Mouse (Mus musculus) retina, postnatal 1 day (tissue): ENCODE results near the gene Ltbp2.

Source experiments
- DNase-seq: peaks from one replicate; pipeline ENCODE4 v3.0.0-alpha.2; 2012

The Ltbp2 gene

DNA sequence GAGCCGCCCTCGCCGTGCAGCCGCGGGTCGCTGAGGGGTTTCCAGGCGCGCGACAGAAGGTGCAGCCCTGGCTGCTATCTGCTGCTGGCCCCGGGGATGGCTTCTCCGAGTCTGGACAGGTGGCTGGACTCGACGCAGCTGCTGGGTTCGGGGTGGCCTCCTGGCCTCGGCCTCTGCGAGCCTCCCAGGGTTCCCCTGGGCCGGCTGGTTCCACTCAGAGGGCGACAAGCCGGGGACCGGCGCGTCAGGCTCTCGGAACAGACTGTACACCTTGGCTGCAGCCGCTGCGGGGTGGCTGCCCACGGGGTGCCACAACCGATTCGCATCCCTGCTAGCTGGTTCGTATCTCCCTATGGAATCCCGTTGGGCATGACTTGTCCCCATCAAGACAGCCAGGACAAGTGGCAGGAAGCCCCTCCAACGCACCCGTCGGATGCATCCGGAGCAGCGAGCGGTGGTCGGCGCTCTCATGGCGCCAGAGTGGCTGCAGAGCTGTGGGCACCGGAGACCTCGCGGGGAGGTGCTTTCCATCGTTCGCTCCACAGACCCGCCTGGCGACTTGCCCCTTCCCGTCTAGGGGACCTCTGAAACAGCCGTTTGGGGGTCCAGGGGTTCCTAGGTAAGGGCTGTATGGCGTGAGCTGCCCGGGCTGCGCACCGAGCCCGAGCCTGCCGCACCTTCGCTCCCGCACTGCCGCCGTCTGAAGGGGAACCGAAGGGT lies 411 bp downstream of the Ltbp2 start:
- no peak for DNase-seq

DNA sequence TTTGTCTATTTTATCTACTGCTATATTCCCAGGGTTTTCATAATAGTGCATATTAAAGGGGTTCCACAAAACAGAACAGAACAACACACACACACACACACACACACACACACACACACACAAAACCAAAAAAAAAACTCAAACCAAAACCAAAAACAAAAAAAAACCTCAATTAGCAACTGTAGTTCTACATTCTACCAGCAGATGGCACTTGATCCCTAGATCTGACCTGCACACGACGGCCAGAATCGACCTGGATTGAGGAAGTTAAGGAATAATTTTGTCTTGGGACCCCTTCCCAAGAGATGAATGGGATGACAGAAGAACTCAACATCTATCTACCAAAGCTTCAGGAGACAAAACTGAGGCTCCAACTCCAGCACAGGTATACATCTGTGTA lies 2.9 kb downstream of the Ltbp2 start:
- peak; percentile 70 for DNase-seq

DNA sequence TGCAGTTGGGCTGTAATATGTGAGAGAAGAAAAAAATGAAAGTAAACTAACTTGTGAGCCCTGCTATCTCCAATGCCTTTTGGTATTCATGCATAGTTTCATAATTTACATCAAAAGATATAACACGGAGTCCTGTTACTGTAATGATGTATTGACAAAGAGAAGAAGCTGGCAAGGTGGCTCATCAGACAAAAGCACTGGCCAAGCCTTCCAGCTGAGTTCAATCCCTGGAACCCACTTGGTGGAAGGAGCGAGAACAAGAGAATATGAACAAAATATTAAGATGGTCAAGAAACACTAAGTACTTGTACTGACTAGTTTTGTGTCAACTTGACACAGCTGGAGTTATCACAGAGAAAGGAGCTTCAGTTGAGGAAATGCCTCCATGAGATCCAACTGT lies 4.0 kb downstream of the Ltbp2 start:
- no peak for DNase-seq

DNA sequence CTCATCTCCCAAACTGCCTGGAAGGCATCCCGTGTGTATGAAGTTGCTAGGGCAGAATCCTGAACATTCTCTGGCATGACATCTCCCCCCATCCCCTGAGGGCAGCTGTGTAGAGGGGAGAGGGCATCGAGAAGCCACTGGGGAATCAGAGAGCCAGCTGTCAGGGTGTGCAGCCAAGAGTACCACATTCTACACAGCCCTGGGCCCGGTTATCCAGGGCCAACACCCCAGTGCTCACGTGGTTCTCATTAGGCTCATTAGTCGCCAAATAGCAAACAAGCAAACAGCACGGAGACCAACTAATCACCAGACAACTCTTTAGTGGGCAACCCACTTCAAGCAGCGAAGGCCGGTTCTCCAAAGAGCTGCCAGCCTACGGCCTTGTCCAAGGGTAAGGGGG lies 10.9 kb downstream of the Ltbp2 start:
- DNase-seq: peak; percentile 20

DNA sequence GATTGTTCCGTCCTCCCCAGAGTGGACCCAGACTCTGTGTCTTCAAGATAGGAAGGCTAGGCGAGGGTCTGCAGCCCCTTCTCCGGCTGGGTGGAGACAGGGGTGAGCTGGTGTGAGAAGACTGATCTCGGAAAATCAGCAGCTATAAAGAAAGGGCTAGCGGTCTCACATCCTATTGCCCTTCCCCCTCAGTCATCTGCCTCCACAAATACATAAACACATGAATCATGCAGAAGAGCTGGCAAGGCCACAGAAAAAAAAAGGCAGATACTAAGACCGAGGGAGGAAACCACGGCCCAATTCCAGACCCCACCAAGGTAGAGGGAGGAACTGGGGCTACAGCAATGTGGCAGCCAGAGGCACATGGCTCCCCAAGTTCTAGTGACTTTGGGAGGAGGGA lies 11.5 kb downstream of the Ltbp2 start:
- no peak for DNase-seq

DNA sequence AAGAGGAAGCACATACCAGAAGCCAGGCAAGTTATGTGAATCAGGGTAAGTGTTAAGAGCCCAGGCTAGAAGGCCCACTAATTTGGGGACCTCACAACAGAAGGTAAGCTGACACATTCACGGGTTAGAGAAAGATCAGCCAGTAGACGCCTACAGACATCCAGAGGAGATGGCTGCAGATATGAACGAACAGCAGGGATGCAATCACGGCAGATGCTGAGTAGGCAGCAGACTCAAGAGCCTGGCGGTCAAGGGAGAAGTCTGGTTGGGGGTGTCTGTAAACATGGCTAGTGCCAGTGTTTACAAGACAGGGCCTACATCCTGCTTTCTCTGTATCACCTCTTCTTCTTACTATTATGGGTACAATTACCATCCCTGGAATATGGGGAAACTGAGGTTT lies 13.1 kb downstream of the Ltbp2 start:
- no peak for DNase-seq

DNA sequence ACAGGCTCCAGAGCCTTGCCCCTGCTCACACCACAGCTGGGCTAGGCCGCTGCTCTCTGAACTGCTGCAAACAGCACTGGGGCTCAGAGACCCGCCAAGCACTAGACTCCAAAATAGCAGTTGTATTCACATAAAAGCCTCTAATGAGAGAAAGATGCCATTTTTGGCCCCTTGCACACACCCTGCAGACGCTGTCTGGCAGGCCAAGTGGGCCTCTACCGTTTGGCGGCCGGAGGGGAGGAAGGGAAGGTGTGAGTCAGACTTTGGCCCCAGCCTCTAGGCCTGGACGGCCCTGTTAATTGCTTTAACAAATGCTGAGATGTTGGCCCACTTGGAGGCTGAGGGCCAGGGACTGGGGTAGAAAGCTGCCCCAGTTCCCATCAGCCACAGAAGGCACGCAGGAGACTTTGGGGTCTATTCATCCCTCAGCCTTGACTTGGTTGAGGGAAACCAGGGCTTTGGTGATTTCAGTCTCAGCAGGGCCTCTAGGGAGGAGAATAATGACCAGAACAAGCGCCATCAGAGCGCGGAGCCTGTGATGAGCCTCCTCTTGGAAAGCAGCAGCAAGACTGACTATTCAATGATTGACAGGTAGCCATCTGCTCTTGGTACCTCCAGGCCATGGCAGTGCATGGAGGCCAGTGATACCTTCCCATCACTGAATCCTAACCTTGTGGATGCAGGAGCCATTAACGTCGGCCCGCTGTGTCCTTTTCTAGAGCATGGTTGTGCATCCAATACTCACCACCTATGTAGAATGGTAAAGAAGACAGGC lies 14.0 kb downstream of the Ltbp2 start:
- no peak for DNase-seq

DNA sequence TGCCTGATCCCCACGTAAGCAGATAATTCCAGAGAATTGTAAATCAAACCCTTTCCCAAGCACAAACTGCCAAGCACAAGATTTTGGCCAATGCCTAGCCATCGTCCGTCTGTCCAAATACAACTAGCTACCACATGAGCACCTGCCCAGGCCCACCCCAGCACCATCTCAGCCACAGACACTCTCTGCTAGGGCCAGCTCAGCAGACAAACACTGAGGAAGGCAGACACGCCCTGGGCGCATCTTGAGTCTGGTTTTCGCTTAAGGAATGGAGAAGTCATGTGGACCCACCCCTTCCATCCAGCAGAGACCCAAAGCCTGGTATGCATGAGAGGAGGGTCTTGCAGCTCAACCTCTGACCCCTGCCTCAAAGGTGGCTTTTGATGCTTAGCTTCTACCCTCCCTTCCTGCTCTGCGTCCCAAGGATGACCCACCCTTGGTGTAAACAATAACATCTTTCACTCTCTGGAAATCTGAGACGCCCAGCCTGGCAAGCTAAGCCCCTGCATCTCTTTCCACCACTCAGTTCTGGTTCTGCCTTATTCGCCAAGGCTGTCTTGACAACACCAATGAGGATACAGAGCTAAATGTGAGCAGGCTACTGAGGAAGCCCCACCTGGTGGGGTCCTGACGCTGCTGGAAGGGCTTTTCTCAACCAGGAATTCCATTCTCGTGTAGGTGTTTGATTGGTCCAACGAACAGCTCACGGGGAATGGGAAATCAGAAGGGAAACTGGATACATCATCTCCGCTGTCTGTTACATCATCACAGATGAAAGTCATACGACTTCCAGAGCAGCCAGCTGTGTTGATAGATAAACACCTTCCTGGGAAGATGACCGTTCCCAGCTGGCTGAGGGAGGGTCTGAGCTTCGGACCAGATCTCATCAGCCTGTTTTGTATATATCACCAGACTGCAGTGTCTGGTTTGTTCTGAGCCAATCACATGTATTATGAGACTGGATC lies 17.9 kb downstream of the Ltbp2 start:
- no peak for DNase-seq

DNA sequence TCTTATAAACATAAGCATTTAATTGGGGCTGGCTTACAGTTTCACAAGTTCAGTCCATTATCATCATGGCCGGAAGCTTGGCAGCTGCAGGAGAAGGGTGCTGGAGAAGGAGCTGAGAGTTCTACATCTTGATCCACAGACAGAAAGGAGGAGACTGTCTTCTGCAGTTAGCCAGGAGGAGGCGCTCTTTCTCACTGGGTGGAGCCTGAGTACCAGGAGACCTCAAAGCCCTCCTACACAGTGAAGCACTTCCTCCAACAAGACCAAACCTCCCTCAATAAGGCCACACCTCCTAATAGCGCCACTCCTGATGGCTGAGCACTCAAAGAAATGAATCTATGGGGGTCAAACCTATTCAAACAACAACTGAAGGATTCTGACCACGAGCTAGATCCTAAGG lies 18.6 kb downstream of the Ltbp2 start:
- DNase-seq: peak; percentile 12

DNA sequence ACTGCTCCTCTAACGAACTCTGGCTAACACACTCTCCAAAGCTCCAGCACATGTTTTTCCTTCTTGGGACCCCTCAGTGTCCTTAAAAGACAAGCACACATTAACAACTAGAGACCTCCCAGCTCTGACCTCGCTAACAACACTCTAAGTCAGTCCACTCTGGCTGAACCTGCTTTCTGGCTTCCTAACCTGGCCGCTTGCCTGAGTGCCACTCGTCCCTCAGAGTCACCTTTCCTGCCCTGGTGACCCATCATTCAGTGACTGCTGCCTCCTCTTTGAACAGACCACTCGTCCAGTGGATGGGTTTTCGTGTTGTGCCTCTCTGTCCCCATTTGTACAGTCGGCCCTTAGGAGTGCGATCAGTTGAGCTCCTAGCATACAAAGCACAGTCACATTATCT lies 19.8 kb downstream of the Ltbp2 start:
- no peak for DNase-seq

DNA sequence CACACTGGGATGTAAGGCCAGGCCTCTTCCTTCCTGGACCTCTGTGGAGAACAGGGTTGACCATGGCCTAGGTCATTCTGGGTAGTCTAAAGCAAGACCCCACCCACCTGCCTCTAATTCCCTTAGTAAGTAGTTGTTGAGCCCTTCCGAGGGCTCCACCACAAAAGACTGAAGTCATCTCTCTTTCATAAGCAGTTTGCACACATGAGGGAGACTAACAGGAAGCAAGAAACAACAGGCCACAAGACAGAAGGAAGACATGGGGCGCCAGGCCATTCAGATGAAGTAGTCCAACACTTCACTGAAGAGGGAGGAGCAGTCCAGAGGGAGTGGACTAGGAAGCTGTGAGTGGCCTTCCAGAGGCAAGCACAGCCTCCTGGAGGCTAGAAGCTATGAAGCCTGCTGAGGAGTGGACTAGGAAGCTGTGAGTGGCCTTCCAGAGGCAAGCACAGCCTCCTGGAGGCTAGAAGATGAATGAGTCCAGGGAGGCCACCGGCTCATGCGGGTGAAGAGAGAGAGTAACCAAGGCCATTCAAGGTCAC lies 21.2 kb downstream of the Ltbp2 start:
- no peak for DNase-seq

DNA sequence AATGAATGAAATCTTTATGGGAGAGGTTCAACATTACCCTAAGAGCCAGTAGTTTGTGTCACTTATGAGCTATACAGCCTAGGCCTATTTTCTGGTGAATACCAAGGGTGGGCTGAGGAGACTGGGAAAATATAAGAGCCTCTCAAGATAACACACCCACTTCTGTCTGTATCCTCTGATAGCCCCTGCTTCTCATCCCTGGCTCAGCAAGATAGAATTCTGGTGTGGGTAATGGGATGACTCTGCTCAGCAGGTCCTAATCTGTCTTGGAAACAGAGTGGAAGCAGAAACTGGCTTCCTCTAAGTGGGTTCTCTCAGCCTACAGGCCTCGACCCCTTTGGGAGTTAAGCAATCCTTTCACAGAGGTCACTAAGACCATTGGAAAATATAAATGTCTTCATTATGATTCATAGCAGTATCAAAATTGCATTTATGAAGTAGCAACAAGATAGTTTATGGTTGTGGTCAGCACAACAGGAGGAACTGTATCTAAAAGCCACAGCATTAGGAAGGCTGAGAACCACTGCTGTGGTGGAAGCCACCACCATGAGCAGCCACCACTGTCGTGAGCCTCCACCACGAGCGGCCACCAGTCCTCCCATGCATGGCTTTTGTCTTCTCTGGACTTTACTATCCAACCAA lies 21.8 kb downstream of the Ltbp2 start:
- DNase-seq: no peak

DNA sequence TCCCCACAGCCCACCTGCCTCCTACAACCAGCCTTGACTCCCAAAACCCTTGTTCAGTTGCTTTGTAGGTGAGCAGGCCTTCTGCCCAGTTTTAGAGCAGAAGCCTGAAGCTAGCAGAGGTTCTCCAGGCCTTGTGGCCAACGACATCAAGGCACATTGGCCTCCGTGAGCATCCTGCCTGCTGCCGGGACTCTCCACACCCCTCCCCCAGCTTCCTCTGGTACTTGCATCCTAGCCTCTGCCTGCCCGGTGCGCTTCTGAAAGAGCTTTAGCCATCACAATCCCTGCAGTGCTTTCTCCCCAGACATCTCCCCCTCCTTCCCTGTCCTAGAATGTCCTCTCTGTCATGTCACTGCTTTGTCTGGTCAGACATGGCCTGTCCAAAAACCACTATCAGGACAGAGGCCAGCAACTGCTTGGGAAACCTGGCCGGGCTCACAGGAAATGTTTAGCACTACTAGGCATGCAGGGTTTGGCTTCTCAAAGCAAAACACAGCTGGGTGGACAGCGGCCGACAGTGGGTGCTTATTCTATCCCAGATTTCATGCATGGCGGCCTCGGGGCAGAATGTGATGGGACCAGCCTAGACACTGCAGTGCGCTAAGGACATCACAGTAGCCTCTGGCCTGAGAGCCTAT lies 24.8 kb downstream of the Ltbp2 start:
- DNase-seq: no peak

DNA sequence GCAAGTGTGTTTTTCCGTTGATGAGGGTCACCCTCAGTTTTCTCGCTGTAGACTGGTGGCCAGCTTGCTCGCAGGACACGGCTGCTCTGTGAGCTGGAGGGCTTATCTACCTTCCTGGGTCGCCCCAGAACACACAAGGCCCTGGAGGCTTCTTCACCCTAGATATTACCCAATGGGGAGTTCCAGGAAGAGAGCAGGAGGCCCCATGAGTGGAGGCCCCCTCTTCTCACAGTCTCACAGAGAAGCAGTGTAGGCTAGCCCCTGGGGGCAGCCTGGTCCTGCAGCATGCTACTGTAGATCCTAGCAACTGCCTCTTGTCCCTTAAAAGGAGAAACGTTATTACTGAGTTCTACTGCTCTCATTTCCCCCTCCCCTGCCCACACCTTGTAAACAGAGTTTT lies 28.4 kb downstream of the Ltbp2 start:
- no peak for DNase-seq

DNA sequence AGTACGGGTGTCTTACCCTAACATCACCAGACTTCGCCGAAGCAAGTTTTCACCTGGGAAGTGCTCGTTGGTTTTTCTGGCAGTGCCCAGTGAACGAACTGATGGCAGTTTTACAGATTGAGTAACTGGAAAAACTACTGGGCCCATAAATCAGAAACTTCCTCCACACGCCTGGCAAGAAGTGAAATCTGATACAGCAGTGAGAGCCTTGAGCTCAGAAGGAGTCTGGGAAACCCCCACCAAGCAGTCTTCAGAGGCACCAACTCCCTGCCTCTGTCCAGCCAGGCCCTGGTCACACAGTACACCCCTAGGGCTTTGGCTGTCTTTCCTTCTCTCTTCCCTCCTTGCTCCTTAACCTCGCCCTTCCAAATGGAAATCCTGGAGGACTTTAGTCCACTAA lies 28.9 kb downstream of the Ltbp2 start:
- DNase-seq: no peak

DNA sequence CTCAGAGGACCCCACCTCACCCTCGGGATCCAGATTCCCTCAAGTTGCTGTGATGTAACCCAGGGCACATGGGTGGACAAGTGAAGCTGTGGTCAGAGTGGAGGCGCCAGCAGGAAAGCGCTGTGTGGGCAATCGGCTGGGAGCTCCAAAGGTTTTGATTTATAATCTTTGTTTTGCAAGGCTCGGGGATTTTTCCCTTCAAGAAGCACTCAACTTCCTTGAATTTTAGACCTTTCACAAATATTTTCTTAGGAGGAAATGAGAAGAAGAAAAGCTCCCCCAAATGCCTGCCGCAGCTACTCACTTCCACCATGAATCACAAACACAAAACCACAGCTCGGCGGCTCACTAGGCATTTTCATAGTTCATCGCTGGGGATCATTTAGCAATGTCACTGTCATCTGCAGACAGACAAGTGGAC lies 29.7 kb downstream of the Ltbp2 start:
- DNase-seq: no peak

DNA sequence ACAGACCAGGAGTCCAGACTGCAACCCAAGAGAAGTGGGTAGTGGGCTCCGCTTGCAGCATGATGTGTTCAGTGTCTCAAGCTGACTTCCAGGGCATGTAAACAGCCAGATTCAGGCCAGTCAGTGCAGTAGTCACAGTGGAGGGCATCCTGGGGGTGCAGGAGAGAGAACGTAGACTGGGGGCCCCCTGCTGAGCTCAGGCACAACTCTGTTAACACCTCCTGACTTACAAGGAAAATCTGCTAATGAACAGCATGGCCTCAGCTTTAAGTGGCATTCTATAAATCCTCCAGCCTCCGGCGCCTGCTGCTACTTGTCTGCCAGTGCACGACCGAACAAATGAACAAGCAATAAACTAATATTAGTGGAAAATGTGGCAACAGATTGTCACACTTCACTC lies 33.6 kb downstream of the Ltbp2 start:
- DNase-seq: no peak

DNA sequence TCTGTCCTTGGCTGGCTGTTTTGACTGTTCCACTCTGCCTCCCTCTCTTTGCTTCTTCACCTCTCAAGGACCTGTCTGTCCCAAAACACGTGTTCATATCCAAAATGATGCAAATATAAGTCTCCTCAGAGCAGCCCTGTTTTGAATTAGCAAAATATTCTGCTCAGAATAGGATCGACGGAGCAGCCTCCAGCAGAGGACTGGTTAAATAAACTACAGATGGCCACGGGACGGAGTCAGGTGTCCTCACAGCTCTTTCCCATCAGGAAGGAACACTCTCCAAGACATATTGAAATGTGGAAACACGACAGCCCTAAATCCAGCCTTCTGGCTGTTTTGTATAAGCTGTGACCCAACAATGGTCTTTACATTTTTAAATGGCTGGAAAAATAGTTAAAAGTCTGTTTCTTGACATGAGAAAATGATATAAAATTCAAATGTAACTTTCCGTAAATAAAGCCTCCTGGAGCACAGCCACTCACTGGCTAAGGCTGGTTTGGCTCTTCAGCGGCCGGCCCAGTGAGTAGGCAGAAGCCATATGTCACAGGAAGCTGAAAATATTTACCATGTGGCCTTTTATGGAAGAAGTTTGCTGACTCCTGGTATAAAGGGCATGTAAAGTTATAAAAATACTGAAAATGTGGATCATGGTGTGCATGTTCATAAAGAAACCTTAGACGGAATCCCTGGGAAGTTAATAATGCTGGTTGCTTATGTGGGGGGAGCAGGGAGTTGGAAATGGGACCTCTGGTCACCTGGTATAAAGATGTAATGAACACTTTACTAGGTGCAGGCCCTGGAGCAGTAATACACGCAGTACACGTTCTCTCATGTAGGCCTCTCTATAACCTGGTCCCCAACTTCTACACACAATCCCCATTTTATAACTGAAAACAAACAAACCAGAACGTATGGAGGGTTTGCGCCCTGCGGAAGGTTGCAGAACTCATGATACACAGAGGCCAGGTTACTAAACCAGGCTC lies 34.9 kb downstream of the Ltbp2 start:
- DNase-seq: no peak

DNA sequence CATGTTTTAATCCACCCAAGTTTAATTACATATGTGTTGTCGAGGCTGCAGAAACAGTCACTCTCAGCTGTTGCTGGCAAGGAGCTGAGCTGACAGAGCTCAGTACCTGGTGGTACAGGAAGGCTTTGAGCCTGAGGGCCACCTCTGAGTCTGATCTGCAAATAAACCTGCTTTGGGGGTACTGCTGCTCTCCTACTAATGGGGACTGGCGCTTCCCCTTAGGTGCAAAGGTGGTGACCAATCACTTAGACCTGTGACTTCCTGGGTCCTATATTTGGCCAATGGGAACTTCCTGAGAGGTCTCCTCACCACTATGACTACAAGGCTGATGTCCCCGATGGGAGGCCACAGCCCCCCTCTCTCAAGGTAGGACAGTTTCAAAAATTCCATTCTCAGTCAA lies 35.6 kb downstream of the Ltbp2 start:
- no peak for DNase-seq

DNA sequence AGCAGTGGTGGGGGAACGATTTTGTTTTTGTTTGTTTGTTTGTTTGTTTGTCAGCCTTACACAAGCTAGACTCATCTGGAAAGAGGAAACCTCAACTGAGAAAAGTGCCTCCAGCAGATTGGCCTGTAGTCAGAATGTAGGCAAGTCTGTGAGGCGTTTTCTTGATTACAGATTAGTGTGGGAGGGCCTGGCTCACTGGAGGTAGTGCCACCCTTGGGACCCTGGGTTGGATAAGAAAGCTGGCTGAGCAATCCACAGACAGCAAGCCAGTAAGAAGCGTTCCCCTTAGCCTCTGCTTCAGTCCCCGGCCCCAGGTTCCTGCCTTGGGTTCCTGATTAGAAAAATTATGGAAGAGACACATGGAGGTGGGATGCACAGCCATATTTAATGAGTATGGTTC lies 36.4 kb downstream of the Ltbp2 start:
- DNase-seq: no peak

DNA sequence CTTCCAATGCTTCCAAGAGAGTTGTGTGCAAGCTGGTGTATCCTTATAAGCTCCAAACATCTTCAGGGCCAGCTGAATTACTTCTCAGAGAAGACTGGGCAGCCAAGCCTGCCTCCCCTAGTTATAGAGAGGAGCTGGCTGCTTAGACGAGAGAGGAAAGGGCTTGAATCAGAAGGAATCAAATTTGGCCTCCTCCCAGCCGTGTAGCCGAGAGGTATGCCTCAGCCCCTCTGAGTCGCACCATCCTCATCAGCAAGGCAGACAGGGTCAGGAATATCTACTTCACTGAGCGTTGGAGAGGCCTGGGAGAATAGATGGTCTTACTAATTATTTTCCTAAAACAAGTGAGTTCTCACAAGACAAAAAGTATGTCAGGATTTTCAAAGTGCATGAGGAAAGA lies 40.7 kb downstream of the Ltbp2 start:
- no peak for DNase-seq
